ENCODE assay signal across 10 mouse cellular contexts in genomic region chr10:23403351-23403938, GRCm38 (mm10). TPM values are rescaled to one million over a fixed set of nuclear protein-coding genes. Genes with fewer than 3 reads are reported as not detected.
DNase-seq lines count a peak whose midpoint lies in the region; ATAC-seq and TF ChIP-seq lines count a peak whose summit lies in the region.
"Had no signal": no experiment of that assay in that cellular context is flagged by ENCODE, and none has a peak within 500 bp of the region (broad histone marks: within the 10 kb centered on the region; RNA-seq: fewer than 3 reads in every experiment).

No protein-coding gene starts in this region.

- no peaks in the 10 kb centered on the region for H3K27me3 ChIP-seq in embryonic facial prominence, embryonic 11.5 days (ENCODE audit: control insufficient read depth, insufficient read depth, low read length)
- H3K27me3 ChIP-seq in embryonic facial prominence, embryonic 10.5 days (replicated peaks; ENCODE audit: low read depth, poor library complexity, severe bottlenecking): no peaks in the 10 kb centered on the region
- H3K27me3 ChIP-seq in liver, adult 2 months (ENCODE audit: control insufficient read depth, insufficient read depth, low read length): no peaks in the 10 kb centered on the region
- no peaks in the 10 kb centered on the region for H3K27me3 ChIP-seq in liver, embryonic 12.5 days (replicated peaks)
- H3K27me3 ChIP-seq: liver, embryonic 13.5 days had no signal

- H3K4me3 ChIP-seq in embryonic facial prominence, embryonic 11.5 days (ENCODE audit: low read depth, low read length): no peak overlapping the region
- no peak overlapping the region for H3K4me3 ChIP-seq in embryonic facial prominence, embryonic 10.5 days
- H3K4me3 ChIP-seq in liver, adult 2 months (ENCODE audit: insufficient read depth, low read depth, low read length): no peak overlapping the region
- H3K4me3 ChIP-seq in liver, embryonic 12.5 days: no peak overlapping the region
- H3K4me3 ChIP-seq: liver, embryonic 13.5 days had no signal

- no peaks in the 10 kb centered on the region for H3K36me3 ChIP-seq in embryonic facial prominence, embryonic 11.5 days (replicated peaks; ENCODE audit: control insufficient read depth, insufficient read depth, low read depth, low read length)
- H3K36me3 ChIP-seq in embryonic facial prominence, embryonic 10.5 days (replicated peaks): no peaks in the 10 kb centered on the region
- H3K36me3 ChIP-seq in liver, adult 2 months (ENCODE audit: control insufficient read depth, insufficient read depth, low read length): no peaks in the 10 kb centered on the region
- no peaks in the 10 kb centered on the region for H3K36me3 ChIP-seq in liver, embryonic 12.5 days
- H3K36me3 ChIP-seq: liver, embryonic 13.5 days had no signal

- peak; percentile 18; the same call in 1 of the 2 replicates for TF ChIP-seq CTCF in liver, adult 2 months (IDR thresholded peaks at IDR 0.05; ENCODE audit: low read depth, low read length)

- whole genome bisulfite sequencing in embryonic facial prominence, embryonic 11.5 days: 74% methylated on average over 4 of the region's 4 CpGs
- WGBS in embryonic facial prominence, embryonic 10.5 days: 74% methylated on average over 4 of the region's 4 CpGs
- 27% methylated on average over 4 of the region's 4 CpGs for WGBS in liver, adult 2 months
- WGBS in liver, embryonic 12.5 days (ENCODE audit: insufficient replicate concordance): 55% methylated on average over 4 of the region's 4 CpGs

- DNase-seq in embryonic facial prominence, embryonic 11.5 days (ENCODE audit: low spot score): peak; percentile 19
- no peak for DNase-seq in embryonic facial prominence, embryonic 10.5 days (ENCODE audit: low spot score)
- no peak for DNase-seq in liver, adult 2 months (ENCODE audit: extremely low read depth, low read depth, low spot score)
- peak; percentile 4 to 23 for DNase-seq in cerebellum, postnatal 36 days
- DNase-seq in kidney, postnatal 4 days: peak; percentile 73
- no peak for DNase-seq in spleen, adult 18-20 months
- DNase-seq: liver, embryonic 13.5 days; right cerebral cortex, postnatal 14 days had no signal

- no peak for TF ChIP-seq POLR2A in liver, adult 2 months (IDR thresholded peaks at IDR 0.05; ENCODE audit: extremely low read depth, insufficient read depth, low read length)

- no peaks in the 10 kb centered on the region for H3K79me2 ChIP-seq in liver, adult 2 months (ENCODE audit: control insufficient read depth, insufficient read depth, low read length)

- no peak overlapping the region for H3K27ac ChIP-seq in embryonic facial prominence, embryonic 11.5 days (replicated peaks; ENCODE audit: low read depth, low read length)
- H3K27ac ChIP-seq in embryonic facial prominence, embryonic 10.5 days (replicated peaks): no peak overlapping the region
- H3K27ac ChIP-seq in liver, adult 2 months (replicated peaks; ENCODE audit: insufficient read depth, low read depth, low read length): no peak overlapping the region
- no peak overlapping the region for H3K27ac ChIP-seq in liver, embryonic 12.5 days
- H3K27ac ChIP-seq: liver, embryonic 13.5 days had no signal

- no peak overlapping the region for H3K4me2 ChIP-seq in embryonic facial prominence, embryonic 11.5 days (ENCODE audit: low read depth, low read length)
- no peak overlapping the region for H3K4me2 ChIP-seq in liver, embryonic 12.5 days
- H3K4me2 ChIP-seq: liver, embryonic 13.5 days had no signal

- no peaks in the 10 kb centered on the region for H3K9me3 ChIP-seq in embryonic facial prominence, embryonic 11.5 days (replicated peaks; ENCODE audit: control insufficient read depth, low read length)
- peaks cover 10% of the 10 kb centered on the region; the same call in 1 of the 2 replicates for H3K9me3 ChIP-seq in embryonic facial prominence, embryonic 10.5 days
- H3K9me3 ChIP-seq in liver, embryonic 12.5 days (replicated peaks): no peaks in the 10 kb centered on the region
- H3K9me3 ChIP-seq: liver, embryonic 13.5 days had no signal

- no peak for ATAC-seq in embryonic facial prominence, embryonic 11.5 days (replicated peaks; ENCODE audit: insufficient number of reproducible peaks, low FRiP score, low TSS enrichment, low read depth)
- no peak for ATAC-seq in liver, embryonic 12.5 days
- no peak for ATAC-seq in monocyte, adult 5-6 weeks (replicated peaks; ENCODE audit: insufficient number of reproducible peaks, low FRiP score, low TSS enrichment, poor library complexity, severe bottlenecking)

- H3K9ac ChIP-seq in embryonic facial prominence, embryonic 11.5 days (replicated peaks; ENCODE audit: low read length): no peak overlapping the region
- no peak overlapping the region for H3K9ac ChIP-seq in liver, adult 2 months (ENCODE audit: low read depth, low read length)
- no peak overlapping the region for H3K9ac ChIP-seq in liver, embryonic 12.5 days
- H3K9ac ChIP-seq: liver, embryonic 13.5 days had no signal

- no peaks in the 10 kb centered on the region for H3K4me1 ChIP-seq in embryonic facial prominence, embryonic 11.5 days (ENCODE audit: control insufficient read depth, insufficient read depth, low read length)
- no peaks in the 10 kb centered on the region for H3K4me1 ChIP-seq in embryonic facial prominence, embryonic 10.5 days
- no peaks in the 10 kb centered on the region for H3K4me1 ChIP-seq in liver, adult 2 months (ENCODE audit: control insufficient read depth, insufficient read depth, low read length)
- H3K4me1 ChIP-seq in liver, embryonic 12.5 days: no peaks in the 10 kb centered on the region
- H3K4me1 ChIP-seq: liver, embryonic 13.5 days had no signal

RNA-seq across cellular contexts. Expression of gene Eya4, which starts 52.9 kb away (rescaled TPM):
- 14.1 and 16.8 TPM in 2 replicates for polyA plus RNA-seq in embryonic facial prominence, embryonic 11.5 days (2014; fragmentation: Nextera tagmentation; extraction: Ambion mirVana)
- polyA plus RNA-seq in embryonic facial prominence, embryonic 10.5 days (2016; fragmentation: Nextera tagmentation; extraction: Ambion mirVana): 6.7 and 7.3 TPM in 2 replicates
- 0.28 and 0.40 TPM in 2 replicates for total RNA-seq in liver, adult 2 months (2014; rRNA removed)
- polyA plus RNA-seq in liver, adult 2 months (2012; rRNA removed): 0.04 and 0.11 TPM in 2 replicates
- polyA plus RNA-seq in liver, embryonic 12.5 days (2016; fragmentation: Nextera tagmentation; extraction: Ambion mirVana): 0.29 and 0.35 TPM in 2 replicates
- not detected in 3 replicates for total RNA-seq in monocyte, adult 5-6 weeks (2017)

Comparison
In these comparisons a context has a peak if more than half of its experiments do, and no peak if none do; other contexts are left out.
1. DNase-seq: peak in embryonic facial prominence, embryonic 11.5 days (single experiment), cerebellum, postnatal 36 days (2 of 2) and kidney, postnatal 4 days (2 of 2); none in embryonic facial prominence, embryonic 10.5 days (single experiment), liver, adult 2 months (single experiment) and spleen, adult 18-20 months (0 of 2).